Mouse (Mus musculus) intestine, postnatal 0 days (tissue): ENCODE measurements around the gene Car11. TPM values are rescaled to one million over a fixed set of nuclear protein-coding genes. Genes with fewer than 3 reads are reported as not detected.

Source experiments
- ATAC-seq: fragments of 200-750 bp; cut with Nextera tagmentation; 2 replicates; pipeline ENCODE4 v1.8.0; 2017; ENCODE audit warnings: mild to moderate bottlenecking, moderate TSS enrichment, moderate library complexity
- H3K27ac ChIP-seq: fragments of 300-500 bp; sonication (generic); 2 replicates; pipeline ENCODE4 v1.5.1; 2014; ENCODE audit warnings: mild to moderate bottlenecking, low read depth, low read length, moderate library complexity
- H3K27me3 ChIP-seq: fragments of 300-500 bp; sonication (generic); replicated peaks from 2 replicates; pipeline ENCODE4 v1.6.1; 2014; ENCODE audit warnings: low read length, mixed read lengths; ENCODE audit not compliant: control insufficient read depth, insufficient read depth
- H3K36me3 ChIP-seq: fragments of 300-500 bp; sonication (generic); 2 replicates; pipeline ENCODE4 v1.6.1; 2014; ENCODE audit warnings: mild to moderate bottlenecking, moderate library complexity; ENCODE audit not compliant: control insufficient read depth, insufficient read depth
- H3K4me1 ChIP-seq: fragments of 300-500 bp; sonication (generic); replicated peaks from 2 replicates; pipeline ENCODE4 v1.6.1; 2014; ENCODE audit warnings: antibody characterized with exemption, low read length, mixed read lengths; ENCODE audit not compliant: control insufficient read depth, insufficient read depth
- H3K4me2 ChIP-seq: fragments of 300-500 bp; sonication (generic); replicated peaks from 2 replicates; pipeline ENCODE4 v1.6.1; 2014; ENCODE audit warnings: low read depth, mild to moderate bottlenecking, moderate library complexity
- H3K4me3 ChIP-seq: fragments of 300-500 bp; sonication (generic); 2 replicates; pipeline ENCODE4 v1.5.1; 2014; ENCODE audit warnings: low read depth, low read length
- H3K9ac ChIP-seq: fragments of 300-500 bp; sonication (generic); 2 replicates; pipeline ENCODE4 v1.6.1; 2014; ENCODE audit warnings: mild to moderate bottlenecking, low read depth, low read length
- H3K9me3 ChIP-seq: fragments of 300-500 bp; sonication (generic); 2 replicates; pipeline ENCODE4 v1.6.1; 2016; ENCODE audit warnings: mixed run types; ENCODE audit not compliant: control insufficient read depth
- CTCF ChIP-seq: sonication (generic); IDR thresholded peaks from 2 replicates; pipeline ENCODE4 v1.5.1; 2016; ENCODE audit warnings: low read depth, mild to moderate bottlenecking, control low read depth, antibody characterized with exemption, moderate library complexity
- WGBS: fragments of 180-500 bp; shearing (Covaris S2); extraction: QIAGEN DNeasy Blood & Tissue Kit; methylation state at CpG from one replicate; pipeline ENCODE4 v1.1.7; 2014; 5-methylcytosine and 5-hydroxymethylcytosine counted together
- polyA plus RNA-seq: library from polyadenylated mRNA; unstranded; fragments of >200 nt; fragmentation: Nextera tagmentation; extraction: Ambion mirVana; gene quantifications from 2 replicates; pipeline ENCODE4 v1.2.1, GENCODE M21; 2015

Car11 gene
- polyA plus RNA-seq, 1 experiment from 2014 or later = 2.7 TPM

DNA sequence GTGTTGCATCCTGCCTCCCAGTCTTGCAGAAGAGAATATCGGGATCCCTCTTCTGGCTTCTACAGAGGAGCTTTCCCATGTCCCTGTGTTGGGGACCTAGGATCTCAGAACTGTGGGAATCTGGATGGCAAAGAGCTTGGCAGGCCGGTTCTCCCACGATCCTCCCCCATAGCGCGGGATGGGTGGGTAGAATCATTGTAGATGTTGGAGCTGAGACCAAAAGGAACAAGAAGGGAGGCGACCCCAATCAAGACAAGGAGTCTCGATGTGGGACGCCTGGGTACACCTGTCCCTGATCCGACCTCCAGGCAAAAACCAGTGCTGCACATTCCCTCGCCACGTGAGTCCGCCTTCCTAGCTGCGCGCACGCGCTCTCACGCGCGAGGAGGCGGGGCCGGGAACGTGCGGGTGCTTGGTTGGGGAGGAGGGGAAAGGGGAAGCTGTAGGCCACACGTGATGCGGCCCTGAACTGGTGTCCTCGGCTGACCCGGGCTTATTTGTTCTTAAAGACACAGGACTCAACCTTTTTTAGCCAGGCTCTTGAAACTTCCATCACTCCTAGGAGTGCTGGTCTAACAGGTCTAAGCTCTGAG lies 7.8 kb downstream of the Car11 start:
- Histone ChIP-seq H3K4me1 (peaks cover 31% of the 10 kb centered on the region), H3K9ac (peak overlapping the region; percentile 84), H3K27me3 (no peaks in the 10 kb centered on the region), H3K9me3 (no peaks in the 10 kb centered on the region), H3K4me3 (peak overlapping the region; percentile 56), H3K27ac (peak overlapping the region; percentile 98), H3K4me2 (peak overlapping the region; percentile 95), H3K36me3 (peaks cover 24% of the 10 kb centered on the region; the same call in 1 of the 2 replicates)
- WGBS = under 1% methylated on average over 27 of the region's 27 CpGs
- peak; percentile 32 for ATAC-seq
- TF ChIP-seq CTCF = no peak

- H3K9ac ChIP-seq = peak overlapping the region; percentile 84
- peaks cover 31% of the 10 kb centered on the region for H3K4me1 ChIP-seq
- peaks cover 29% of the 10 kb centered on the region; the same call in 1 of the 2 replicates for H3K36me3 ChIP-seq
- no peaks in the 10 kb centered on the region for H3K27me3 ChIP-seq
- H3K9me3 ChIP-seq = no peaks in the 10 kb centered on the region
- 16% methylated on average over 13 of the region's 13 CpGs for WGBS
- H3K4me2 ChIP-seq = peak overlapping the region; percentile 95
- peak overlapping the region; percentile 56; the same call in 1 of the 2 replicates for H3K4me3 ChIP-seq
- ATAC-seq = peak; percentile 53
- peak overlapping the region; percentile 98 for H3K27ac ChIP-seq
- no peak for TF ChIP-seq CTCF
Observed at GRCm38 (mm10) chr7:45708221-45708761, 8.6 kb downstream of the Car11 start.

- Histone ChIP-seq H3K27ac (peak overlapping the region; percentile 98), H3K9ac (peak overlapping the region; percentile 84; the same call in 1 of the 2 replicates), H3K9me3 (no peaks in the 10 kb centered on the region), H3K4me1 (peaks cover 28% of the 10 kb centered on the region), H3K4me3 (no peak overlapping the region), H3K4me2 (peak overlapping the region; percentile 27), H3K36me3 (peaks cover 31% of the 10 kb centered on the region; the same call in 1 of the 2 replicates), H3K27me3 (no peaks in the 10 kb centered on the region)
- no peak for TF ChIP-seq CTCF
- ATAC-seq = no peak
- 30% methylated on average over 6 of the region's 6 CpGs for WGBS
Observed at GRCm38 (mm10) chr7:45709036-45709435, 9.4 kb downstream of the Car11 start.

- H3K36me3 ChIP-seq = peaks cover 31% of the 10 kb centered on the region; the same call in 1 of the 2 replicates
- H3K4me3 ChIP-seq = no peak overlapping the region
- H3K27ac ChIP-seq = peak overlapping the region; percentile 98
- ATAC-seq = no peak
- H3K27me3 ChIP-seq = no peaks in the 10 kb centered on the region
- H3K9ac ChIP-seq = no peak overlapping the region
- peaks cover 31% of the 10 kb centered on the region for H3K4me1 ChIP-seq
- TF ChIP-seq CTCF = no peak
- WGBS = 50% methylated on average over 14 of the region's 14 CpGs
- H3K9me3 ChIP-seq = no peaks in the 10 kb centered on the region
- H3K4me2 ChIP-seq = peak overlapping the region; percentile 27
Observed at GRCm38 (mm10) chr7:45709677-45710355, 10.2 kb downstream of the Car11 start.

- Histone ChIP-seq H3K36me3 (peaks cover 31% of the 10 kb centered on the region; the same call in 1 of the 2 replicates), H3K27me3 (no peaks in the 10 kb centered on the region), H3K9ac (no peak overlapping the region), H3K4me3 (no peak overlapping the region), H3K27ac (peak overlapping the region; percentile 98; the same call in 1 of the 2 replicates), H3K4me2 (peak overlapping the region; percentile 24; the same call in 1 of the 2 replicates), H3K4me1 (peaks cover 30% of the 10 kb centered on the region), H3K9me3 (no peaks in the 10 kb centered on the region)
- TF ChIP-seq CTCF = no peak
- ATAC-seq = no peak
- 88% methylated on average over 20 of the region's 20 CpGs for WGBS
Observed at GRCm38 (mm10) chr7:45710477-45711191, 11.0 kb downstream of the Car11 start.
